Mouse (Mus musculus) ovary, adult 2 months (tissue): ENCODE data around the gene Cldn34b1. TPM values are rescaled to one million over a fixed set of nuclear protein-coding genes. Genes with fewer than 3 reads are reported as not detected.

Source experiments
- polyA plus RNA-seq: library from polyadenylated mRNA; depleted of rRNA; stranded (reverse); fragments of >200 nt; gene quantifications from 2 replicates; pipeline ENCODE4 v1.2.3, GENCODE M21; 2012; rRNA removed

Gene Cldn34b1
- not detected in 2 replicates for polyA plus RNA-seq

DNA sequence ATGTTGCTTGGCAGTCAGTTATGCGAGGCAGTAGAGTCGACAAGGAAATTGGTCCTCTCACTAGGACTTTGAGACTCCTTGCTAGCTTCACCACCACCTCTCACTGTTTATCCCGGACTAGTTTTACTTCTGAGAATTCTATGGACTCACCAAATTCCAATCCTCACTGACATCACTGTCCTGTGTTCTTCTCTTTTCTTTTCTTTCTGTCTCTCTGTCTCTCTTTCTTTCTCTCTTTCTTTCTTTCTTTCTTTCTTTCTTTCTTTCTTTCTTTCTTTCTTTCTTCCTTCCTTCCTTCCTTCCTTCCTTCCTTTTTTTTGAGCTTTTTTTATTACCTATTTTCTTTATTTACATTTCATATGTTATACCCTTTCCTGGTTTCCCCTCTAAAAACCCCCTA lies at the start of gene Cldn34b1:
Gene Cldn34b1, minus strand, starts transcription at position 101 of the 400 bp plus-strand sequence.

GRCm38 (mm10) chrX:154935887-154936286 lies 45.8 kb upstream of the Cldn34b1 start, which contains the start of gene Magea6:
TSS of gene Magea6 (minus strand) at chrX:154935987.

Other genes starting within 250 kb of the Cldn34b1 start
- not detected in 2 replicates for gene Magea6, start 45.7 kb upstream of the Cldn34b1 start, polyA plus RNA-seq
- not detected in 2 replicates for gene Magea3, start 59.2 kb upstream of the Cldn34b1 start, polyA plus RNA-seq
- gene Magea8, start 105.6 kb upstream of the Cldn34b1 start, polyA plus RNA-seq, result not detected in 2 replicates
- gene Magea5, start 172.9 kb upstream of the Cldn34b1 start, polyA plus RNA-seq, result not detected in 2 replicates
- not detected in 2 replicates for gene Magea1, start 199.5 kb upstream of the Cldn34b1 start, polyA plus RNA-seq
- gene Magea2, start 203.4 kb upstream of the Cldn34b1 start, polyA plus RNA-seq, result not detected in 2 replicates
- gene Cldn34b2, start 238.1 kb upstream of the Cldn34b1 start, polyA plus RNA-seq, result not detected in 2 replicates